Mouse (Mus musculus) adrenal gland, postnatal 14 days (tissue): ENCODE results near the gene Ces2b. TPM values are rescaled to one million over a fixed set of nuclear protein-coding genes. Genes with fewer than 3 reads are reported as not detected.

Experiments
- total RNA-seq: library from RNA; stranded (reverse); gene quantifications from 2 replicates; pipeline ENCODE4 v1.2.3, GENCODE M21; 2021

Gene Ces2b
- total RNA-seq, 1 experiment from 2014 or later = 4.1 TPM

Other genes starting within 250 kb of the Ces2b start
- 37.2 and 38.0 TPM in 2 replicates for gene Pdp2, start 240.1 kb upstream of the Ces2b start, total RNA-seq
- gene Cdh16, start 207.2 kb upstream of the Ces2b start, total RNA-seq = not detected in 2 replicates
- gene Rrad, start 200.2 kb upstream of the Ces2b start, total RNA-seq = 2.4 and 5.1 TPM in 2 replicates
- 39.3 and 47.6 TPM in 2 replicates for gene Ciao2b, start 189.6 kb upstream of the Ces2b start, total RNA-seq
- 1.1 and 18.7 TPM in 2 replicates for gene Ces2a, start 97.6 kb upstream of the Ces2b start, total RNA-seq
- gene Ces2c, start 15.5 kb downstream of the Ces2b start, total RNA-seq = not detected in 2 replicates
- gene Ces2e, start 94.7 kb downstream of the Ces2b start, total RNA-seq = 3.1 and 12.0 TPM in 2 replicates
- not detected in 2 replicates for gene Ces2f, start 115.8 kb downstream of the Ces2b start, total RNA-seq
- gene Ces2g, start 130.1 kb downstream of the Ces2b start, total RNA-seq = 3.5 and 8.3 TPM in 2 replicates
- gene Ces2h, start 169.3 kb downstream of the Ces2b start, total RNA-seq = 0.15 and 2.7 TPM in 2 replicates
- 3.1 and 78.7 TPM in 2 replicates for gene Ces3a, start 217.0 kb downstream of the Ces2b start, total RNA-seq